Comparison of ENCODE assay signal across 19 mouse cellular contexts in genomic region chr2:167821186-167821585, GRCm38 (mm10).
A peak's percentile ranks its signal among the peaks of the same experiment; 100 is the strongest.
DNase-seq lines count a peak whose midpoint lies in the region; ATAC-seq and TF ChIP-seq lines count a peak whose summit lies in the region.
"Had no signal": no experiment of that assay in that cellular context is flagged by ENCODE, and none has a peak within 500 bp of the region (broad histone marks: within the 10 kb centered on the region; RNA-seq: fewer than 3 reads in every experiment).

No protein-coding gene starts in this region.

- H3K4me2 ChIP-seq in intestine, embryonic 14.5 days (ENCODE audit: low read length), result no peak overlapping the region
- no peak overlapping the region for H3K4me2 ChIP-seq in intestine, postnatal 0 days (replicated peaks; ENCODE audit: low read depth)
- no peak overlapping the region for H3K4me2 ChIP-seq in lung, embryonic 14.5 days
- no peak overlapping the region for H3K4me2 ChIP-seq in lung, embryonic 16.5 days (ENCODE audit: low read depth, low read length)
- H3K4me2 ChIP-seq: forebrain, embryonic 12.5 days; heart, embryonic 11.5 days; heart, embryonic 15.5 days; hindbrain, embryonic 13.5 days had no signal

- H3K27me3 ChIP-seq in intestine, embryonic 14.5 days (replicated peaks; ENCODE audit: control insufficient read depth, insufficient read depth, low read length), result no peaks in the 10 kb centered on the region
- no peaks in the 10 kb centered on the region for H3K27me3 ChIP-seq in intestine, postnatal 0 days (replicated peaks; ENCODE audit: control insufficient read depth, insufficient read depth, low read length)
- no peaks in the 10 kb centered on the region for H3K27me3 ChIP-seq in lung, embryonic 14.5 days (ENCODE audit: insufficient read depth, low read length)
- H3K27me3 ChIP-seq in lung, embryonic 16.5 days (ENCODE audit: control insufficient read depth, insufficient read depth, low read depth, low read length), result no peaks in the 10 kb centered on the region
- H3K27me3 ChIP-seq: forebrain, embryonic 12.5 days; heart, embryonic 15.5 days; hindbrain, embryonic 13.5 days had no signal

- no peaks in the 10 kb centered on the region for H3K36me3 ChIP-seq in intestine, embryonic 14.5 days (ENCODE audit: control insufficient read depth, insufficient read depth, low read length)
- H3K36me3 ChIP-seq in intestine, postnatal 0 days (ENCODE audit: control insufficient read depth, insufficient read depth), result no peaks in the 10 kb centered on the region
- no peaks in the 10 kb centered on the region for H3K36me3 ChIP-seq in lung, embryonic 14.5 days (ENCODE audit: insufficient read depth)
- no peaks in the 10 kb centered on the region for H3K36me3 ChIP-seq in lung, embryonic 16.5 days (ENCODE audit: control insufficient read depth, insufficient read depth, low read length)
- H3K36me3 ChIP-seq: forebrain, embryonic 12.5 days; heart, embryonic 15.5 days; hindbrain, embryonic 13.5 days had no signal

- peaks cover 33% of the 10 kb centered on the region for H3K4me1 ChIP-seq in intestine, embryonic 14.5 days (replicated peaks; ENCODE audit: control insufficient read depth, insufficient read depth, low read length)
- H3K4me1 ChIP-seq in intestine, postnatal 0 days (replicated peaks; ENCODE audit: control insufficient read depth, insufficient read depth, low read length), result peaks cover 20% of the 10 kb centered on the region
- peaks cover 19% of the 10 kb centered on the region; the same call in 1 of the 2 replicates for H3K4me1 ChIP-seq in lung, embryonic 14.5 days (ENCODE audit: insufficient read depth)
- H3K4me1 ChIP-seq in lung, embryonic 16.5 days (replicated peaks; ENCODE audit: control insufficient read depth, insufficient read depth, low read length), result peaks cover 42% of the 10 kb centered on the region

- no peaks in the 10 kb centered on the region for H3K9me3 ChIP-seq in intestine, embryonic 14.5 days (ENCODE audit: control insufficient read depth, low read length)
- H3K9me3 ChIP-seq in intestine, postnatal 0 days (ENCODE audit: control insufficient read depth), result no peaks in the 10 kb centered on the region
- 0 out of 2 replicates have a peak, but pooled peaks cover 3% of the 10 kb centered on the region for H3K9me3 ChIP-seq in lung, embryonic 14.5 days (ENCODE audit: low read depth, low read length)
- no peaks in the 10 kb centered on the region for H3K9me3 ChIP-seq in lung, embryonic 16.5 days (ENCODE audit: control insufficient read depth, low read length)
- H3K9me3 ChIP-seq: forebrain, embryonic 12.5 days; heart, embryonic 15.5 days; hindbrain, embryonic 13.5 days had no signal

- H3K9ac ChIP-seq in intestine, embryonic 14.5 days (ENCODE audit: low read length), result no peak overlapping the region
- no peak overlapping the region; the same call in 1 of the 2 replicates for H3K9ac ChIP-seq in intestine, postnatal 0 days (ENCODE audit: low read depth, low read length)
- H3K9ac ChIP-seq in lung, embryonic 14.5 days, result no peak overlapping the region
- peak overlapping the region; percentile 41 for H3K9ac ChIP-seq in lung, embryonic 16.5 days (ENCODE audit: low read length)
- H3K9ac ChIP-seq: forebrain, embryonic 12.5 days; heart, embryonic 15.5 days had no signal

- no peak for ATAC-seq in intestine, embryonic 14.5 days (replicated peaks; ENCODE audit: low FRiP score, low TSS enrichment, low read depth)
- ATAC-seq in intestine, postnatal 0 days, result no peak
- no peak for ATAC-seq in lung, embryonic 14.5 days (ENCODE audit: insufficient read depth)
- no peak for ATAC-seq in lung, embryonic 16.5 days (ENCODE audit: low read depth)
- ATAC-seq: forebrain, embryonic 16.5 days had no signal

- H3K27ac ChIP-seq in intestine, embryonic 14.5 days (ENCODE audit: low read depth), result peak overlapping the region; percentile 47; the same call in 1 of the 2 replicates
- H3K27ac ChIP-seq in intestine, postnatal 0 days (ENCODE audit: low read depth, low read length), result no peak overlapping the region
- H3K27ac ChIP-seq in lung, embryonic 14.5 days (ENCODE audit: low read depth), result peak overlapping the region; percentile 16; the same call in 1 of the 2 replicates
- H3K27ac ChIP-seq in lung, embryonic 16.5 days (ENCODE audit: low read length), result peak overlapping the region; percentile 34
- H3K27ac ChIP-seq: forebrain, embryonic 12.5 days; heart, adult 2 months; heart, embryonic 15.5 days; hindbrain, embryonic 13.5 days had no signal

- H3K4me3 ChIP-seq in intestine, embryonic 14.5 days (ENCODE audit: low read depth, low read length), result no peak overlapping the region
- H3K4me3 ChIP-seq in intestine, postnatal 0 days (ENCODE audit: low read depth, low read length), result no peak overlapping the region
- H3K4me3 ChIP-seq in lung, embryonic 14.5 days (ENCODE audit: low read depth, low read length), result no peak overlapping the region
- H3K4me3 ChIP-seq in lung, embryonic 16.5 days (ENCODE audit: low read length), result no peak overlapping the region
- H3K4me3 ChIP-seq: forebrain, embryonic 12.5 days; heart, adult 2 months; heart, embryonic 15.5 days; hindbrain, embryonic 13.5 days had no signal

- DNase-seq in intestine, embryonic 14.5 days (ENCODE audit: low spot score), result no peak
- DNase-seq in lung, embryonic 14.5 days, result no peak
- no peak for DNase-seq in lung, postnatal 10 days
- DNase-seq in adrenal gland, adult 2 months, result no peak
- DNase-seq in spleen, adult 18-20 months, result no peak
- DNase-seq: adrenal gland, postnatal 25 days; cerebellum, adult 18-20 months; cerebellum, adult 9-11 months; cerebellum, postnatal 36 days; gastrocnemius, postnatal 14 days; heart, adult 2 months; heart, postnatal 14 days had no signal

- 79% methylated on average over 6 of the region's 6 CpGs for WGBS in intestine, embryonic 14.5 days
- 73% methylated on average over 6 of the region's 6 CpGs for WGBS in intestine, postnatal 0 days
- WGBS in lung, embryonic 14.5 days, result 66% methylated on average over 6 of the region's 6 CpGs
- 52% methylated on average over 6 of the region's 6 CpGs for WGBS in lung, embryonic 16.5 days

- no peak for TF ChIP-seq CTCF in intestine, postnatal 0 days (IDR thresholded peaks at IDR 0.05; ENCODE audit: low read depth)
- TF ChIP-seq CTCF in lung, embryonic 14.5 days (IDR thresholded peaks at IDR 0.05; ENCODE audit: low read depth), result no peak
